8 mouse cellular contexts compared by ENCODE assay signal in the genomic region with DNA sequence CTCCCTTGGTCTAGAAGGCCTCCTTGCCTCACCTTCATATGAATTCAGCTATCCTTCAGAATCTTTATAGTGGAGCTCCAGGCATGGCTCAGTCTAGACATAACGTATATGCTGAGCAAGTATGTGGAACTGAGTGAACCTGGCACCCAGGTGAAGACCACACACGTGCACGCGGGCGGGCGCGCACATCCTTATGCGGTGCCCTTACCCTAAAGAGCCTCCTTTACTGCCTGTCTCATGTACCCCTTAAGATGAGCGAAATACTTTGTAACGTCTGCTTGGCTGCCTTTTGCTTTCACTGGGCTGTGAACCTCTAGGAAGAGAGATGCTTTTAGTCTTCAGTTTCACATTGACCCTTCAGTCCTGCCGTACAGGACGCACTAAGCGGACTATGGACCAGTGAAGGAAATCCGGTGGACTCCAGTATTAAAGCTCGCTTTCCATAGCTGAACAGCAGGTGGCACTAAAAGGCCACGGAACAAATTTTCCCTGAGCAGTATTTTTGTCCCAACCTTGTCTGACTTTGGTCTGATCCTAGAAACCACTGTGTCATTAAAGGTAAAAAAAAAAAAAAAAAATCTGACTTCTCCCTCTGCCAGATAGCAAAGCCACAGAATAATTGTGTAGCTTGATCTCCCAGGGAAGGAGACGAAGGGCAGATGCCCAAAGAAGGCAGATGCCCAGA. TPM values are rescaled to one million over a fixed set of nuclear protein-coding genes. Genes with fewer than 3 reads are reported as not detected.
DNase-seq lines count a peak whose midpoint lies in the region; ATAC-seq lines count a peak whose summit lies in the region.

No protein-coding gene starts in this region.

- intact Hi-C loops in heart, postnatal 14 days (cut with DNase I) = loop anchor here (1.0 to 5.0 kb wide), 5 partner anchors 38 to 240 kb away; no protein-coding TSS in a partner anchor
- intact Hi-C loops in left cerebral cortex, postnatal 36 days (cut with DNase I) = loop anchor here (1.0 to 2.0 kb wide), 2 partner anchors 146 to 239 kb away; no protein-coding TSS in a partner anchor

- peak; percentile 59 for DNase-seq in CD4-positive, CD25-positive, alpha-beta regulatory T cell, adult 2 months (ENCODE audit: low read depth, low spot score)
- peak; percentile 13 to 47 for DNase-seq in spleen, adult 18-20 months
- no peak for DNase-seq in spleen, adult 12 weeks (ENCODE audit: low spot score)
- peak; percentile 68 to 81 for DNase-seq in heart, postnatal 14 days
- peak; percentile 33 to 68 for DNase-seq in left cerebral cortex, postnatal 36 days (ENCODE audit: low spot score in 2 of 2)
- DNase-seq in retina, postnatal 1 day = peak; percentile 80

- ATAC-seq in CD4-positive, CD25-positive, alpha-beta regulatory T cell, adult 4 months = no peak
- ATAC-seq in common myeloid progenitor, adult 5-6 weeks (replicated peaks; ENCODE audit: low read depth, poor library complexity, severe bottlenecking) = 0 out of 2 replicates have a peak, but pooled peaks have one; percentile 24

RNA-seq across cellular contexts. Expression of a gene that starts 3.6 kb away (rescaled TPM):
- 10 to 100 TPM; 16.7 to 21.5 TPM for polyA plus RNA-seq in CD4-positive, CD25-positive, alpha-beta regulatory T cell, adult 4 months (2017; shearing (Covaris generic))
- 21.6 and 32.4 TPM in 2 replicates for total RNA-seq in common myeloid progenitor, adult 5-6 weeks (2017)
- 10 to 100 TPM; 24.6 to 25.8 TPM for total RNA-seq in heart, postnatal 14 days (2021)
- 10 to 100 TPM; 27.1 to 30.1 TPM for total RNA-seq in left cerebral cortex, postnatal 36 days (2021)

RNA-seq across cellular contexts. Expression of a gene that starts 3.9 kb away (rescaled TPM):
- 1 to 10 TPM; 1.6 to 1.7 TPM for polyA plus RNA-seq in CD4-positive, CD25-positive, alpha-beta regulatory T cell, adult 4 months (2017; shearing (Covaris generic))
- 10.0 and 22.2 TPM in 2 replicates for total RNA-seq in common myeloid progenitor, adult 5-6 weeks (2017)
- total RNA-seq in heart, postnatal 14 days (2021) = 1 to 10 TPM; 1.2 to 1.4 TPM
- total RNA-seq in left cerebral cortex, postnatal 36 days (2021) = 1 to 10 TPM; 1.2 to 1.8 TPM

RNA-seq across cellular contexts. Expression of a gene that starts 34.3 kb away (rescaled TPM):
- not detected for polyA plus RNA-seq in CD4-positive, CD25-positive, alpha-beta regulatory T cell, adult 4 months (2017; shearing (Covaris generic))
- 0.09 TPM in 1 of 2 replicates, not detected in the other for total RNA-seq in common myeloid progenitor, adult 5-6 weeks (2017)
- 10 to 100 TPM; 10.2 to 10.3 TPM for total RNA-seq in heart, postnatal 14 days (2021)
- total RNA-seq in left cerebral cortex, postnatal 36 days (2021) = 10 to 100 TPM; 31.8 to 32.1 TPM

RNA-seq across cellular contexts. Expression of a gene that starts 48.6 kb away (rescaled TPM):
- not detected for polyA plus RNA-seq in CD4-positive, CD25-positive, alpha-beta regulatory T cell, adult 4 months (2017; shearing (Covaris generic))
- total RNA-seq in common myeloid progenitor, adult 5-6 weeks (2017) = 0.58 TPM in 1 of 2 replicates, not detected in the other
- under 1 TPM in 1 of 2 experiments, not detected in 1; 0.69 TPM for total RNA-seq in heart, postnatal 14 days (2021)
- 1 to 10 TPM; 3.4 to 5.9 TPM for total RNA-seq in left cerebral cortex, postnatal 36 days (2021)

Comparison
In these comparisons a context has a peak if more than half of its experiments do, and no peak if none do; other contexts are left out.
1. RNA of a gene that starts 34.3 kb away (total RNA-seq): 31.8 to 32.1 TPM in left cerebral cortex, postnatal 36 days and 10.2 to 10.3 TPM in heart, postnatal 14 days; 0.09 TPM in common myeloid progenitor, adult 5-6 weeks; every median in the first group is over 10 times any median in the second.